Comparison of ENCODE assay signal across 20 mouse cellular contexts in the genomic region with DNA sequence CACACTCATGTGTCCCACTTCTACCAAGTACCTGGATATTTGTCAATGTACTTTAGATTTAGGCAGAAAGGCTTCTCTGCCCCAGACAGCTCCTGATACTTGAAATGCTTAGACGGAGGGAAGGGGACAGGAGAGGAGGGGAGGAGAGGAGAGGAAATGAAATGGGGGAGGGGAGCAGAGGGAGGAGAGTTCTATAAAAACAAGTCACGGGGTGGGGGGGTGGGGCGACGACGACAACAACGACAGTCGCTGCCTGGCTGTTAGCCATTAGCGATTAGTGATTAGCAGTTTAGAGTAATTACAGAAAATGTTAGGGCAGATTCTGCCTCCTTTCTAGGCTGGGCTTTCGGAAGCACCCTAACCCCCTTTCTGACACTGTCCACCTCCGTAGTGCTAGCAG. TPM values are rescaled to one million over a fixed set of nuclear protein-coding genes. Genes with fewer than 3 reads are reported as not detected.
A peak's percentile ranks its signal among the peaks of the same experiment; 100 is the strongest.
DNase-seq lines count a peak whose midpoint lies in the region; ATAC-seq and TF ChIP-seq lines count a peak whose summit lies in the region.
"Had no signal": no experiment of that assay in that cellular context is flagged by ENCODE, and none has a peak within 500 bp of the region (broad histone marks: within the 10 kb centered on the region; RNA-seq: fewer than 3 reads in every experiment).

No protein-coding gene starts in this region.

- ATAC-seq in heart, embryonic 13.5 days (ENCODE audit: extremely low read depth, insufficient number of reproducible peaks, low FRiP score, low TSS enrichment): no peak
- no peak for ATAC-seq in kidney, embryonic 14.5 days (ENCODE audit: low FRiP score, low TSS enrichment)
- 0 out of 2 replicates have a peak, but pooled peaks have one; percentile 21 for ATAC-seq in forebrain, embryonic 15.5 days (replicated peaks)
- ATAC-seq: inflammation-experienced regulatory T-cells, adult 6 months had no signal

- TF ChIP-seq CTCF in brain, embryonic 14.5 days (IDR thresholded peaks at IDR 0.05; ENCODE audit: borderline replicate concordance, extremely low read depth, insufficient read depth, insufficient read length): no peak

- H3K4me3 ChIP-seq in heart, embryonic 13.5 days: no peak overlapping the region
- no peak overlapping the region for H3K4me3 ChIP-seq in kidney, embryonic 14.5 days (ENCODE audit: low read length)
- no peak overlapping the region for H3K4me3 ChIP-seq in forebrain, embryonic 15.5 days
- H3K4me3 ChIP-seq: embryonic facial prominence, embryonic 13.5 days; limb, embryonic 15.5 days had no signal

- H3K9ac ChIP-seq in heart, embryonic 13.5 days: no peak overlapping the region
- H3K9ac ChIP-seq in kidney, embryonic 14.5 days (ENCODE audit: low read depth, low read length): no peak overlapping the region
- no peak overlapping the region for H3K9ac ChIP-seq in forebrain, embryonic 15.5 days (replicated peaks)
- H3K9ac ChIP-seq: embryonic facial prominence, embryonic 13.5 days; limb, embryonic 15.5 days had no signal

- H3K9me3 ChIP-seq in heart, embryonic 13.5 days: no peaks in the 10 kb centered on the region
- no peaks in the 10 kb centered on the region for H3K9me3 ChIP-seq in kidney, embryonic 14.5 days (ENCODE audit: control insufficient read depth, low read length)
- no peaks in the 10 kb centered on the region for H3K9me3 ChIP-seq in forebrain, embryonic 15.5 days
- H3K9me3 ChIP-seq: embryonic facial prominence, embryonic 13.5 days; limb, embryonic 15.5 days had no signal

- 0 out of 2 replicates have a peak, but pooled peaks cover 7% of the 10 kb centered on the region for H3K4me1 ChIP-seq in heart, embryonic 13.5 days
- no peaks in the 10 kb centered on the region for H3K4me1 ChIP-seq in kidney, embryonic 14.5 days (ENCODE audit: control insufficient read depth, insufficient read depth, low read length)
- peaks cover 7% of the 10 kb centered on the region; the same call in 1 of the 2 replicates for H3K4me1 ChIP-seq in forebrain, embryonic 15.5 days

- H3K27me3 ChIP-seq in heart, embryonic 13.5 days (replicated peaks): peaks cover 7% of the 10 kb centered on the region
- no peaks in the 10 kb centered on the region for H3K27me3 ChIP-seq in kidney, embryonic 14.5 days (ENCODE audit: control insufficient read depth, insufficient read depth, low read length)
- no peaks in the 10 kb centered on the region for H3K27me3 ChIP-seq in forebrain, embryonic 15.5 days
- H3K27me3 ChIP-seq: embryonic facial prominence, embryonic 13.5 days; limb, embryonic 15.5 days had no signal

- 13% methylated on average over 9 of the region's 10 CpGs for WGBS in heart, embryonic 13.5 days
- 11% methylated on average over 10 of the region's 10 CpGs for WGBS in kidney, embryonic 14.5 days
- WGBS in forebrain, embryonic 15.5 days: 4% methylated on average over 10 of the region's 10 CpGs

- TF ChIP-seq POLR2A in brain, embryonic 14.5 days (IDR thresholded peaks at IDR 0.05; ENCODE audit: borderline replicate concordance, extremely low read depth, insufficient read depth, insufficient read length, poor library complexity, severe bottlenecking): no peak

- no peak for DNase-seq in heart, adult 11 months
- no peak for DNase-seq in kidney, postnatal 36 days
- DNase-seq in brain, embryonic 14.5 days (ENCODE audit: low read depth): peak; percentile 58
- DNase-seq in thymus, postnatal 14 days: no peak
- DNase-seq in gastrocnemius, adult 8-10 months (ENCODE audit: low spot score in 2 of 2): no peak
- DNase-seq: adrenal gland, postnatal 25 days; cerebellum, adult 2 months; lung, postnatal 14 days; right cerebral cortex, adult 18-20 months; thymus, adult 18-20 months had no signal

- no peak overlapping the region for H3K27ac ChIP-seq in heart, embryonic 13.5 days (replicated peaks)
- H3K27ac ChIP-seq in kidney, embryonic 14.5 days (ENCODE audit: low read depth, low read length): no peak overlapping the region
- no peak overlapping the region for H3K27ac ChIP-seq in forebrain, embryonic 15.5 days (replicated peaks)
- H3K27ac ChIP-seq: embryonic facial prominence, embryonic 13.5 days; limb, embryonic 15.5 days had no signal

- no peaks in the 10 kb centered on the region for H3K36me3 ChIP-seq in heart, embryonic 13.5 days
- H3K36me3 ChIP-seq in kidney, embryonic 14.5 days (ENCODE audit: control insufficient read depth, insufficient read depth, low read length): no peaks in the 10 kb centered on the region
- H3K36me3 ChIP-seq in forebrain, embryonic 15.5 days: no peaks in the 10 kb centered on the region
- H3K36me3 ChIP-seq: embryonic facial prominence, embryonic 13.5 days; limb, embryonic 15.5 days had no signal

- H3K4me2 ChIP-seq in heart, embryonic 13.5 days: peak overlapping the region; percentile 24
- 0 out of 2 replicates have a peak overlapping the region, but pooled peaks have one; percentile 13 for H3K4me2 ChIP-seq in kidney, embryonic 14.5 days (replicated peaks; ENCODE audit: low read depth, low read length)
- H3K4me2 ChIP-seq in forebrain, embryonic 15.5 days (replicated peaks): no peak overlapping the region
- H3K4me2 ChIP-seq: embryonic facial prominence, embryonic 13.5 days; limb, embryonic 15.5 days had no signal

RNA-seq across cellular contexts. Expression of a gene that starts 15.1 kb away (rescaled TPM):
- polyA plus RNA-seq in heart, embryonic 13.5 days (2015; fragmentation: Nextera tagmentation; extraction: Ambion mirVana): 0.23 and 0.38 TPM in 2 replicates
- 3.2 and 4.0 TPM in 2 replicates for polyA plus RNA-seq in kidney, embryonic 14.5 days (2014; fragmentation: Nextera tagmentation; extraction: Ambion mirVana)
- 0.57 and 0.72 TPM in 2 replicates for polyA plus RNA-seq in brain, embryonic 14.5 days (2012; rRNA removed)
- polyA plus RNA-seq in forebrain, embryonic 15.5 days (2015; fragmentation: Nextera tagmentation; extraction: Ambion mirVana): 0.24 and 0.34 TPM in 2 replicates
- total RNA-seq in gastrocnemius, adult 8-10 months (2022): 1 to 10 TPM; 1.3 to 2.8 (median 2.4) TPM
- total RNA-seq: common myeloid progenitor, adult 5-6 weeks; granulocyte monocyte progenitor cell, adult 5-6 weeks had no signal
- polyA plus RNA-seq: inflammation-experienced regulatory T-cells, adult 6 months had no signal

RNA-seq across cellular contexts. Expression of a gene that starts 43.5 kb away (rescaled TPM):
- 0.11 and 0.64 TPM in 2 replicates for polyA plus RNA-seq in heart, embryonic 13.5 days (2015; fragmentation: Nextera tagmentation; extraction: Ambion mirVana)
- polyA plus RNA-seq in kidney, embryonic 14.5 days (2014; fragmentation: Nextera tagmentation; extraction: Ambion mirVana): not detected in 2 replicates
- not detected in 2 replicates for polyA plus RNA-seq in brain, embryonic 14.5 days (2012; rRNA removed)
- not detected in 2 replicates for polyA plus RNA-seq in forebrain, embryonic 15.5 days (2015; fragmentation: Nextera tagmentation; extraction: Ambion mirVana)
- under 1 TPM in 2 of 4 experiments, not detected in 2; 0.56 to 0.99 TPM for total RNA-seq in gastrocnemius, adult 8-10 months (2022)
- total RNA-seq: common myeloid progenitor, adult 5-6 weeks; ES-E14; granulocyte monocyte progenitor cell, adult 5-6 weeks had no signal
- polyA plus RNA-seq: embryonic facial prominence, embryonic 13.5 days; inflammation-experienced regulatory T-cells, adult 6 months; stomach, embryonic 14.5 days had no signal
